14 mouse cellular contexts compared by ENCODE assay signal in genomic region chr10:14044046-14044782, GRCm38 (mm10).
DNase-seq lines count a peak whose midpoint lies in the region; ATAC-seq lines count a peak whose summit lies in the region.
"Had no signal": no experiment of that assay in that cellular context is flagged by ENCODE, and none has a peak within 500 bp of the region (broad histone marks: within the 10 kb centered on the region; RNA-seq: fewer than 3 reads in every experiment).

No protein-coding gene starts in this region.

- H3K4me3 ChIP-seq in midbrain, embryonic 10.5 days: no peak overlapping the region
- no peak overlapping the region for H3K4me3 ChIP-seq in midbrain, embryonic 14.5 days (replicated peaks; ENCODE audit: low read depth, low read length)
- no peak overlapping the region for H3K4me3 ChIP-seq in embryonic facial prominence, embryonic 10.5 days
- H3K4me3 ChIP-seq: forebrain, embryonic 12.5 days; hindbrain, embryonic 13.5 days; stomach, embryonic 15.5 days had no signal

- H3K9ac ChIP-seq in midbrain, embryonic 14.5 days (replicated peaks; ENCODE audit: low read length): no peak overlapping the region
- H3K9ac ChIP-seq: forebrain, embryonic 12.5 days; hindbrain, embryonic 13.5 days; liver, embryonic 14.5 days; stomach, embryonic 15.5 days had no signal

- H3K4me2 ChIP-seq in midbrain, embryonic 14.5 days (ENCODE audit: low read length): no peak overlapping the region
- H3K4me2 ChIP-seq: forebrain, embryonic 12.5 days; hindbrain, embryonic 13.5 days; stomach, embryonic 15.5 days had no signal

- ATAC-seq in midbrain, embryonic 14.5 days (ENCODE audit: low FRiP score, low TSS enrichment): no peak

- 0 out of 2 replicates have a peak overlapping the region, but pooled peaks have one; percentile 46 for H3K27ac ChIP-seq in midbrain, embryonic 10.5 days (replicated peaks)
- H3K27ac ChIP-seq in midbrain, embryonic 14.5 days (replicated peaks; ENCODE audit: low read depth, low read length): no peak overlapping the region
- no peak overlapping the region; the same call in 1 of the 2 replicates for H3K27ac ChIP-seq in embryonic facial prominence, embryonic 10.5 days (replicated peaks)
- H3K27ac ChIP-seq: forebrain, embryonic 12.5 days; hindbrain, embryonic 13.5 days; liver, embryonic 14.5 days; stomach, embryonic 15.5 days had no signal

- H3K9me3 ChIP-seq in midbrain, embryonic 10.5 days (replicated peaks): no peaks in the 10 kb centered on the region
- no peaks in the 10 kb centered on the region for H3K9me3 ChIP-seq in midbrain, embryonic 14.5 days (ENCODE audit: control insufficient read depth, low read length)
- H3K9me3 ChIP-seq in embryonic facial prominence, embryonic 10.5 days: no peaks in the 10 kb centered on the region
- H3K9me3 ChIP-seq: forebrain, embryonic 12.5 days; hindbrain, embryonic 13.5 days; stomach, embryonic 15.5 days had no signal

- 56% methylated on average over 14 of the region's 14 CpGs for WGBS in midbrain, embryonic 10.5 days
- WGBS in midbrain, embryonic 14.5 days: 56% methylated on average over 14 of the region's 14 CpGs
- 39% methylated on average over 14 of the region's 14 CpGs for WGBS in embryonic facial prominence, embryonic 10.5 days

- H3K27me3 ChIP-seq in midbrain, embryonic 10.5 days (ENCODE audit: low read depth, poor library complexity, severe bottlenecking): no peaks in the 10 kb centered on the region
- no peaks in the 10 kb centered on the region for H3K27me3 ChIP-seq in midbrain, embryonic 14.5 days (ENCODE audit: control insufficient read depth, insufficient read depth, low read length)
- no peaks in the 10 kb centered on the region for H3K27me3 ChIP-seq in embryonic facial prominence, embryonic 10.5 days (replicated peaks; ENCODE audit: low read depth, poor library complexity, severe bottlenecking)
- H3K27me3 ChIP-seq: forebrain, embryonic 12.5 days; hindbrain, embryonic 13.5 days; stomach, embryonic 15.5 days had no signal

- H3K36me3 ChIP-seq in midbrain, embryonic 10.5 days: no peaks in the 10 kb centered on the region
- no peaks in the 10 kb centered on the region for H3K36me3 ChIP-seq in midbrain, embryonic 14.5 days (ENCODE audit: control insufficient read depth, insufficient read depth, low read length)
- no peaks in the 10 kb centered on the region for H3K36me3 ChIP-seq in embryonic facial prominence, embryonic 10.5 days (replicated peaks)
- H3K36me3 ChIP-seq: forebrain, embryonic 12.5 days; hindbrain, embryonic 13.5 days; stomach, embryonic 15.5 days had no signal

- peaks cover 50% of the 10 kb centered on the region for H3K4me1 ChIP-seq in midbrain, embryonic 10.5 days
- H3K4me1 ChIP-seq in midbrain, embryonic 14.5 days (ENCODE audit: control insufficient read depth, insufficient read depth, low read length): peaks cover 18% of the 10 kb centered on the region
- H3K4me1 ChIP-seq in embryonic facial prominence, embryonic 10.5 days: peaks cover 60% of the 10 kb centered on the region
- H3K4me1 ChIP-seq: stomach, embryonic 15.5 days had no signal

- DNase-seq in cerebellum, postnatal 10 days: peak; percentile 33 to 46
- no peak for DNase-seq in cerebellum, adult 8-10 months
- DNase-seq in midbrain, embryonic 10.5 days (ENCODE audit: low spot score): no peak
- DNase-seq in midbrain, embryonic 14.5 days: no peak
- peak; percentile 48 for DNase-seq in embryonic facial prominence, embryonic 10.5 days (ENCODE audit: low spot score)
- DNase-seq in thymus, postnatal 36 days: peak; percentile 34 to 45
- DNase-seq in lung, postnatal 36 days: no peak
- DNase-seq in adrenal gland, postnatal 10 days: no peak
- DNase-seq: cerebellum, postnatal 25 days; kidney, postnatal 10 days had no signal

Comparison
In these comparisons a context has a peak if more than half of its experiments do, and no peak if none do; other contexts are left out.
1. DNase-seq: peak in cerebellum, postnatal 10 days (2 of 2), embryonic facial prominence, embryonic 10.5 days (single experiment) and thymus, postnatal 36 days (2 of 2); none in cerebellum, adult 8-10 months (single experiment), midbrain, embryonic 10.5 days (single experiment), midbrain, embryonic 14.5 days (single experiment), lung, postnatal 36 days (single experiment) and adrenal gland, postnatal 10 days (single experiment).